Mouse (Mus musculus): ENCODE data around the gene Cryaa.

DNA sequence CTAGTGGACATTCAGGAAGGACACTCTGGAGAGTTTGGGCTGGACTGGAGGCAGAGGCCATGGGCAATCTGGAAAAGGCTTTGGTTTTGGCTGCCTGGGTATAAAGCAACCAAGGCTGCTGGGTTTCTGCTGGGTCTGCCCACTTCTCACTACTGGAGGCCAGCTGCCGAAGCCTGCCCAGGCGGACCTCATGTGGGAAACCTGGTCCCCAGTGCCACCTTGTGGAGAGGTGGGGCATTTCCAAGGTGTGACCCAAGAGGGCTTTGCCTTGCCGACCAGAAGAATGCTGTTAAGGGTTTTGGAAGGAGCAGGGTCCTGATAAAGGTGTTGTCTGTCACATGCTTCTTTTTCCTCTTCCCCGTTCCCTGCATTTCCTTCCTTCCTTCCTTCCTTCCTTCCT, 12.8 kb upstream of the Cryaa start:
- TF ChIP-seq POLR2A (IDR thresholded peaks at IDR 0.05; ENCODE audit: control insufficient read depth, extremely low read depth, insufficient read depth, low read length, poor library complexity) (no peak), CTCF (IDR thresholded peaks at IDR 0.05; ENCODE audit: borderline replicate concordance, control insufficient read depth, extremely low read depth, insufficient read depth, low read length, poor library complexity) (peak; percentile 96)

Data from thymus, adult 2 months (tissue).